Mouse (Mus musculus) c-Kit-negative CD71-positive TER-119-positive erythroid progenitor cells, embryonic 14.5 days (primary cell): ENCODE data around the gene Ccnj.
A peak's percentile ranks its signal among the peaks of the same experiment; 100 is the strongest.

Experiments
- DNase-seq: peaks from one replicate; pipeline ENCODE4 v3.0.0-alpha.2; 2013; ENCODE audit warnings: low read depth, low spot score

Ccnj gene

GRCm38 (mm10) chr19:40841593-40841992 is 10.5 kb downstream of the Ccnj start:
- no peak for DNase-seq

GRCm38 (mm10) chr19:40844731-40845130 is 13.7 kb downstream of the Ccnj start:
- no peak for DNase-seq

- DNase-seq, result no peak
Measured at GRCm38 (mm10) chr19:40849391-40849790, 18.3 kb downstream of the Ccnj start.

- DNase-seq, result no peak
Measured at GRCm38 (mm10) chr19:40859555-40859954, 28.5 kb downstream of the Ccnj start.

- DNase-seq, result no peak
Measured at GRCm38 (mm10) chr19:40868284-40868683, 37.2 kb downstream of the Ccnj start.

GRCm38 (mm10) chr19:40869425-40870105 is 38.5 kb downstream of the Ccnj start:
- DNase-seq, result no peak

GRCm38 (mm10) chr19:40872955-40873665 is 42.0 kb downstream of the Ccnj start:
- peak; percentile 57 for DNase-seq

- no peak for DNase-seq
Measured at GRCm38 (mm10) chr19:40881700-40882099, 50.6 kb downstream of the Ccnj start.

GRCm38 (mm10) chr19:40888887-40889286 is 57.8 kb downstream of the Ccnj start:
- no peak for DNase-seq

GRCm38 (mm10) chr19:40894071-40894506 is 63.0 kb downstream of the Ccnj start:
- DNase-seq, result no peak

- peak; percentile 61 for DNase-seq
Measured at GRCm38 (mm10) chr19:40894519-40895392, 63.7 kb downstream of the Ccnj start, which contains the start of gene Zfp518a. Gene Zfp518a (plus strand): TSS chr19:40894705.

- no peak for DNase-seq
Measured at GRCm38 (mm10) chr19:40895393-40895703, 64.3 kb downstream of the Ccnj start.
